ENCODE assay signal across 34 mouse cellular contexts in genomic region chr10:74220439-74220838, GRCm38 (mm10).
"Had no signal": no experiment of that assay in that cellular context is flagged by ENCODE, and none has a peak within 500 bp of the region (broad histone marks: within the 10 kb centered on the region; RNA-seq: fewer than 3 reads in every experiment).

No protein-coding gene starts in this region.

- H3K9ac ChIP-seq: heart, embryonic 12.5 days; heart, embryonic 13.5 days; heart, embryonic 15.5 days; hindbrain, embryonic 12.5 days; hindbrain, embryonic 13.5 days; hindbrain, embryonic 14.5 days; hindbrain, embryonic 15.5 days; intestine, embryonic 15.5 days; kidney, embryonic 15.5 days had no signal

- DNase-seq: heart, postnatal 14 days; heart, postnatal 36 days; heart, postnatal 4 days; kidney, adult 11 months; kidney, adult 18-20 months; kidney, adult 2 months; kidney, adult 8-10 months; kidney, adult 9 months; kidney, postnatal 10 days; kidney, postnatal 14 days; kidney, postnatal 25 days; kidney, postnatal 36 days; kidney, postnatal 4 days; layer of hippocampus, adult 9-11 months; layer of hippocampus, postnatal 36 days had no signal

- H3K9me3 ChIP-seq: heart, embryonic 12.5 days; heart, embryonic 13.5 days; heart, embryonic 15.5 days; hindbrain, embryonic 10.5 days; hindbrain, embryonic 12.5 days; hindbrain, embryonic 13.5 days; hindbrain, embryonic 15.5 days; intestine, embryonic 15.5 days; kidney, embryonic 15.5 days had no signal

- H3K4me3 ChIP-seq: heart, embryonic 12.5 days; heart, embryonic 13.5 days; heart, embryonic 15.5 days; hindbrain, embryonic 10.5 days; hindbrain, embryonic 12.5 days; hindbrain, embryonic 13.5 days; hindbrain, embryonic 15.5 days; intestine, embryonic 15.5 days; kidney, embryonic 15.5 days; layer of hippocampus, adult 2 months; left cerebral cortex, adult 2 months had no signal

- H3K27me3 ChIP-seq: heart, embryonic 12.5 days; heart, embryonic 13.5 days; heart, embryonic 15.5 days; hindbrain, embryonic 12.5 days; hindbrain, embryonic 13.5 days; hindbrain, embryonic 15.5 days; intestine, embryonic 15.5 days; kidney, embryonic 15.5 days had no signal

- H3K36me3 ChIP-seq: heart, embryonic 12.5 days; heart, embryonic 13.5 days; heart, embryonic 15.5 days; hindbrain, embryonic 10.5 days; hindbrain, embryonic 12.5 days; hindbrain, embryonic 13.5 days; hindbrain, embryonic 15.5 days; intestine, embryonic 15.5 days; kidney, embryonic 15.5 days had no signal

- H3K4me2 ChIP-seq: heart, embryonic 11.5 days; heart, embryonic 12.5 days; heart, embryonic 13.5 days; heart, embryonic 15.5 days; hindbrain, embryonic 12.5 days; hindbrain, embryonic 13.5 days; hindbrain, embryonic 14.5 days; hindbrain, embryonic 15.5 days; intestine, embryonic 15.5 days; kidney, embryonic 15.5 days had no signal

- H3K27ac ChIP-seq: heart, embryonic 13.5 days; heart, embryonic 15.5 days; hindbrain, embryonic 10.5 days; hindbrain, embryonic 12.5 days; hindbrain, embryonic 13.5 days; hindbrain, embryonic 14.5 days; hindbrain, embryonic 15.5 days; hindbrain, postnatal 0 days; intestine, embryonic 15.5 days; kidney, embryonic 15.5 days; kidney, postnatal 0 days; layer of hippocampus, adult 2 months; left cerebral cortex, adult 2 months had no signal

- H3K4me1 ChIP-seq: heart, embryonic 15.5 days; hindbrain, embryonic 10.5 days; hindbrain, embryonic 12.5 days; hindbrain, embryonic 13.5 days; hindbrain, embryonic 15.5 days; intestine, embryonic 15.5 days; kidney, embryonic 15.5 days had no signal

- ATAC-seq: hindbrain, embryonic 16.5 days; hindbrain, postnatal 0 days; inflammation-experienced regulatory T-cells, adult 6 months; intestine, embryonic 15.5 days; intestine, embryonic 16.5 days; intestine, postnatal 0 days had no signal
